Comparison of ENCODE assay signal across 8 mouse cellular contexts in the genomic region with DNA sequence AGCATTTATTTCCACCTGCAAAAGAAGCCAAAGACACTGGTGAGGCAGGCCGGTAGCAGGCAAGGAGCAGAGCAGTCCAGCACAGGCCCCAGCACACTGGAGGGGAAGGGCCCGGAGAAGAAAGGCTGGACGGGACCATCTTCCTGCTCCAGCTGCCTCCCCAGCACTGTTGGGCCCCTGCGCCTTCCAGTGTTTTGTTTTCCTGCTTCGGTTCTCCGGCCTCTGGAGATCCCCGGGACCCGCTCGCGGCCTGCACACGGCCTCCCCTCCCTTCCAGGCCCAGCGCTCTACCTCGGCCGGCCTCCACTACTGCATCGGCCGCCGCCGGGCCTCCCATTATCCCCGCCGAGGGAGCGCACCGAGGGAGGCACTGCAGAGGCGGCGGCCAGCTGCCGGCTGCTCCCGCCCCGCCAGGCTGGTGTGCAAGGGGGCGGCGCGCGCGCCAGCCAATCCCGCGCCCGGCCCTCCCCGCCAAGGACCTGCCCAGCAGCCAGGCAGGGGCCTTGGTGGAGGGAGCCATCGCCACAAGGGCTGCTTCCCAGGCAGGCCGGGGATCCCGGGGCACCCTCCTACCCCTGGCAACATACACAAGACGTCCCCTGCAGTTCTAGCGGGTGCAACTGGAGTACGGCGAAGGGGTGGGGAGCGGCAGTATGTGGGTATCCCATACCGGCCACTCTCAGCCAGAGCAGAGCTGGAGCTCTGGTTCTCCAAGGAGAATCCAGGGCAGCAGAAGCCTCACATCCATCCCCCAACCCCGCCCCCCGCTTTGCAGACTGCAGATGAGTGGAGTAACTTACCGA. TPM values are rescaled to one million over a fixed set of nuclear protein-coding genes. Genes with fewer than 3 reads are reported as not detected.
DNase-seq lines count a peak whose midpoint lies in the region; ATAC-seq and TF ChIP-seq lines count a peak whose summit lies in the region.

No protein-coding gene starts in this region.

- H3K4me1 ChIP-seq in embryonic facial prominence, embryonic 11.5 days (ENCODE audit: control insufficient read depth, insufficient read depth, low read length), result peaks cover 14% of the 10 kb centered on the region
- peaks cover 41% of the 10 kb centered on the region for H3K4me1 ChIP-seq in intestine, postnatal 0 days (replicated peaks; ENCODE audit: control insufficient read depth, insufficient read depth, low read length)
- peaks cover 100% of the 10 kb centered on the region for H3K4me1 ChIP-seq in midbrain, embryonic 10.5 days

- DNase-seq in adrenal gland, postnatal 25 days, result peak; percentile 95
- peak; percentile 91 for DNase-seq in embryonic facial prominence, embryonic 11.5 days (ENCODE audit: low spot score)
- peak; percentile 87 for DNase-seq in left cerebral cortex, postnatal 4 days
- DNase-seq in midbrain, embryonic 10.5 days (ENCODE audit: low spot score), result peak; percentile 89
- peak; percentile 82 to 88 for DNase-seq in right cerebral cortex, postnatal 36 days (ENCODE audit: low spot score in 2 of 2)
- DNase-seq in urinary bladder, postnatal 36 days (ENCODE audit: low spot score in 2 of 2), result peak; percentile 85 to 90

- H3K9me3 ChIP-seq in embryonic facial prominence, embryonic 11.5 days (replicated peaks; ENCODE audit: control insufficient read depth, low read length), result no peaks in the 10 kb centered on the region
- H3K9me3 ChIP-seq in intestine, postnatal 0 days (ENCODE audit: control insufficient read depth), result no peaks in the 10 kb centered on the region
- H3K9me3 ChIP-seq in midbrain, embryonic 10.5 days (replicated peaks), result no peaks in the 10 kb centered on the region

- peak overlapping the region; percentile 74 for H3K9ac ChIP-seq in embryonic facial prominence, embryonic 11.5 days (replicated peaks; ENCODE audit: low read length)
- H3K9ac ChIP-seq in intestine, postnatal 0 days (ENCODE audit: low read depth, low read length), result peak overlapping the region; percentile 68

- peaks cover 3% of the 10 kb centered on the region; the same call in 1 of the 2 replicates for H3K36me3 ChIP-seq in embryonic facial prominence, embryonic 11.5 days (replicated peaks; ENCODE audit: control insufficient read depth, insufficient read depth, low read depth, low read length)
- H3K36me3 ChIP-seq in intestine, postnatal 0 days (ENCODE audit: control insufficient read depth, insufficient read depth), result peaks cover 15% of the 10 kb centered on the region
- H3K36me3 ChIP-seq in midbrain, embryonic 10.5 days, result peaks cover 65% of the 10 kb centered on the region

- no peaks in the 10 kb centered on the region for H3K27me3 ChIP-seq in embryonic facial prominence, embryonic 11.5 days (ENCODE audit: control insufficient read depth, insufficient read depth, low read length)
- H3K27me3 ChIP-seq in intestine, postnatal 0 days (replicated peaks; ENCODE audit: control insufficient read depth, insufficient read depth, low read length), result no peaks in the 10 kb centered on the region
- H3K27me3 ChIP-seq in midbrain, embryonic 10.5 days (ENCODE audit: low read depth, poor library complexity, severe bottlenecking), result no peaks in the 10 kb centered on the region

- TF ChIP-seq CTCF in intestine, postnatal 0 days (IDR thresholded peaks at IDR 0.05; ENCODE audit: low read depth), result peak; percentile 49

- H3K4me3 ChIP-seq in embryonic facial prominence, embryonic 11.5 days (ENCODE audit: low read depth, low read length), result peak overlapping the region; percentile 64
- H3K4me3 ChIP-seq in intestine, postnatal 0 days (ENCODE audit: low read depth, low read length), result peak overlapping the region; percentile 84
- peak overlapping the region; percentile 78 for H3K4me3 ChIP-seq in midbrain, embryonic 10.5 days

- peak overlapping the region; percentile 87 for H3K27ac ChIP-seq in embryonic facial prominence, embryonic 11.5 days (replicated peaks; ENCODE audit: low read depth, low read length)
- H3K27ac ChIP-seq in intestine, postnatal 0 days (ENCODE audit: low read depth, low read length), result peak overlapping the region; percentile 92
- H3K27ac ChIP-seq in midbrain, embryonic 10.5 days (replicated peaks), result peak overlapping the region; percentile 97

- H3K4me2 ChIP-seq in embryonic facial prominence, embryonic 11.5 days (ENCODE audit: low read depth, low read length), result peak overlapping the region; percentile 80
- peak overlapping the region; percentile 75 for H3K4me2 ChIP-seq in intestine, postnatal 0 days (replicated peaks; ENCODE audit: low read depth)

- peak; percentile 90 for ATAC-seq in embryonic facial prominence, embryonic 11.5 days (replicated peaks; ENCODE audit: insufficient number of reproducible peaks, low FRiP score, low TSS enrichment, low read depth)
- peak; percentile 85 for ATAC-seq in granulocyte monocyte progenitor cell, adult 5-6 weeks (replicated peaks; ENCODE audit: poor library complexity, severe bottlenecking)
- ATAC-seq in intestine, postnatal 0 days, result peak; percentile 81

- intact Hi-C loops in left cerebral cortex, postnatal 4 days (cut with DNase I), result no loop called here

- WGBS in embryonic facial prominence, embryonic 11.5 days, result 0% methylated on average over 35 of the region's 48 CpGs
- WGBS in intestine, postnatal 0 days, result under 1% methylated on average over 47 of the region's 48 CpGs
- under 1% methylated on average over 48 of the region's 48 CpGs for WGBS in midbrain, embryonic 10.5 days

RNA-seq across cellular contexts. Expression of gene Tet3, which starts 17.4 kb away (rescaled TPM):
- total RNA-seq in adrenal gland, postnatal 25 days (2021), result 38.5 and 52.6 TPM in 2 replicates
- polyA plus RNA-seq in embryonic facial prominence, embryonic 11.5 days (2014; fragmentation: Nextera tagmentation; extraction: Ambion mirVana), result 24.3 and 27.9 TPM in 2 replicates
- total RNA-seq in granulocyte monocyte progenitor cell, adult 5-6 weeks (2014; fragmentation: Nextera tagmentation), result 35.6 and 46.9 TPM in 2 replicates
- 13.4 and 17.5 TPM in 2 replicates for total RNA-seq in granulocyte monocyte progenitor cell, adult 5-6 weeks (2017)
- 28.1 and 34.3 TPM in 2 replicates for polyA plus RNA-seq in intestine, postnatal 0 days (2015; fragmentation: Nextera tagmentation; extraction: Ambion mirVana)
- 100 to 1,000 TPM; 112 to 117 TPM for total RNA-seq in left cerebral cortex, postnatal 4 days (2021)
- 45.1 and 51.0 TPM in 2 replicates for polyA plus RNA-seq in midbrain, embryonic 10.5 days (2016; fragmentation: Nextera tagmentation; extraction: Ambion mirVana)

Comparison
In these comparisons a context has a peak if more than half of its experiments do, and no peak if none do; other contexts are left out.
1. Peak in every context shown above with its lines: DNase-seq, ATAC-seq, H3K4me3 ChIP-seq and H3K27ac ChIP-seq.